Comparison of ENCODE assay signal across 9 mouse cellular contexts in the genomic region with DNA sequence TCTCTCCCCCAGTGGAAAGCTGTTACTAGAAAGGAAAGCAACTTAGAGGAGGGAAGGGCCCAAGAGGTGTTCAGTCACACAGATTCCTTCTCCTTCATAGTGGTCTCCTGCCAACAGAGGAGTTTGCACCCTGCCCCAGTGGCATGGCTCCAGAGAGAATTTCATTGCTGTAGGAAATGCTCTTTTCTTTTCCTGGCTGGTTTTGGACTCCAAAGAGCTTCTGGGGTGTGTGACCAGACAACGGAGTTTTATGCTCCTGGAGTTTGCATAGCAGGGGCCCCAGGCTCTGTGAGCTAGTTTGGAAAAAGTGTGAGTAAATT. TPM values are rescaled to one million over a fixed set of nuclear protein-coding genes. Genes with fewer than 3 reads are reported as not detected.
A peak's percentile ranks its signal among the peaks of the same experiment; 100 is the strongest.
DNase-seq lines count a peak whose midpoint lies in the region; ATAC-seq and TF ChIP-seq lines count a peak whose summit lies in the region.
"Had no signal": no experiment of that assay in that cellular context is flagged by ENCODE, and none has a peak within 500 bp of the region (broad histone marks: within the 10 kb centered on the region; RNA-seq: fewer than 3 reads in every experiment).

No protein-coding gene starts in this region.

- H3K27ac ChIP-seq in ES-E14 (ENCODE audit: insufficient read depth, low read depth, low read length, poor library complexity, severe bottlenecking), result no peak overlapping the region; the same call in 1 of the 2 replicates
- peak overlapping the region; percentile 66 for H3K27ac ChIP-seq in kidney, embryonic 16.5 days (ENCODE audit: low read length)
- H3K27ac ChIP-seq in midbrain, embryonic 13.5 days, result no peak overlapping the region
- H3K27ac ChIP-seq in thymus, adult 2 months (ENCODE audit: control insufficient read depth, insufficient read depth, low read length), result no peak overlapping the region

- TF ChIP-seq POLR2A in thymus, adult 2 months (IDR thresholded peaks at IDR 0.05; ENCODE audit: control insufficient read depth, extremely low read depth, insufficient read depth, low read length, poor library complexity), result no peak

- H3K4me3 ChIP-seq in ES-E14 (ENCODE audit: insufficient read depth in 1 of 2, low read depth in 1 of 2, low read length in 2 of 2, poor library complexity in 1 of 2, severe bottlenecking in 1 of 2), result peak overlapping the region; percentile 78 to 97
- H3K4me3 ChIP-seq in kidney, embryonic 16.5 days (ENCODE audit: low read length), result peak overlapping the region; percentile 74
- peak overlapping the region; percentile 86 for H3K4me3 ChIP-seq in midbrain, embryonic 13.5 days (replicated peaks)
- H3K4me3 ChIP-seq in thymus, adult 2 months (ENCODE audit: control insufficient read depth, insufficient read depth, low read length), result no peak overlapping the region

- H3K36me3 ChIP-seq in ES-E14 (ENCODE audit: control insufficient read depth, insufficient read depth, low read length, poor library complexity, severe bottlenecking), result no peaks in the 10 kb centered on the region
- no peaks in the 10 kb centered on the region for H3K36me3 ChIP-seq in kidney, embryonic 16.5 days (ENCODE audit: insufficient read depth, low read length)
- no peaks in the 10 kb centered on the region for H3K36me3 ChIP-seq in midbrain, embryonic 13.5 days
- H3K36me3 ChIP-seq in thymus, adult 2 months (ENCODE audit: control insufficient read depth, insufficient read depth, low read length), result no peaks in the 10 kb centered on the region

- no peak for DNase-seq in frontal cortex, adult 2 months (ENCODE audit: extremely low spot score in 1 of 2, low spot score in 1 of 2)
- DNase-seq in ES-E14 (ENCODE audit: low read depth, low spot score), result no peak
- DNase-seq in gastrocnemius, postnatal 25 days, result peak; percentile 5
- no peak for DNase-seq in spleen, adult 18-20 months
- no peak for DNase-seq in thymus, adult 2 months

- ATAC-seq in frontal cortex, adult (ENCODE audit: low TSS enrichment), result peak; percentile 2; the same call in 1 of the 2 replicates
- no peak; the same call in 1 of the 2 replicates for ATAC-seq in kidney, embryonic 16.5 days (ENCODE audit: low FRiP score, low TSS enrichment)
- no peak for ATAC-seq in midbrain, embryonic 13.5 days

- H3K27me3 ChIP-seq in kidney, embryonic 16.5 days (ENCODE audit: insufficient read depth, low read length), result no peaks in the 10 kb centered on the region; the same call in 1 of the 2 replicates
- H3K27me3 ChIP-seq in midbrain, embryonic 13.5 days, result peaks cover 25% of the 10 kb centered on the region
- H3K27me3 ChIP-seq in thymus, adult 2 months (ENCODE audit: control insufficient read depth, insufficient read depth, low read length), result peaks cover 10% of the 10 kb centered on the region; the same call in 1 of the 2 replicates

- peaks cover 3 to 21% of the 10 kb centered on the region in 2 experiments; a peak in 3 of 4 replicates for H3K4me1 ChIP-seq in ES-E14 (ENCODE audit: control insufficient read depth in 2 of 2, insufficient read depth in 2 of 2, low read length in 2 of 2, poor library complexity in 1 of 2)
- H3K4me1 ChIP-seq in kidney, embryonic 16.5 days (ENCODE audit: insufficient read depth, low read length), result peaks cover 16% of the 10 kb centered on the region
- H3K4me1 ChIP-seq in midbrain, embryonic 13.5 days (replicated peaks), result peaks cover 9% of the 10 kb centered on the region; the same call in 1 of the 2 replicates
- H3K4me1 ChIP-seq in thymus, adult 2 months (replicated peaks; ENCODE audit: control insufficient read depth, insufficient read depth, low read length), result peaks cover 3% of the 10 kb centered on the region; the same call in 1 of the 2 replicates

- in situ Hi-C loops in ES-E14 (cut with MboI; ENCODE audit: low sequenced_read_pairs in 2 of 2, unreplicated experiment in 2 of 2), result no loop called here

- H3K4me2 ChIP-seq in kidney, embryonic 16.5 days (replicated peaks; ENCODE audit: low read depth, low read length), result peak overlapping the region; percentile 76
- peak overlapping the region; percentile 85 for H3K4me2 ChIP-seq in midbrain, embryonic 13.5 days (replicated peaks)

- WGBS in kidney, embryonic 16.5 days, result 5% methylated on average over 1 of the region's 1 CpGs
- 0% methylated on average over 1 of the region's 1 CpGs for WGBS in midbrain, embryonic 13.5 days
- 31% methylated on average over 1 of the region's 1 CpGs for WGBS in thymus, adult 2 months

- TF ChIP-seq CTCF in thymus, adult 2 months (IDR thresholded peaks at IDR 0.05; ENCODE audit: borderline replicate concordance, control insufficient read depth, extremely low read depth, insufficient read depth, low read length, poor library complexity), result no peak

- no peaks in the 10 kb centered on the region for H3K9me3 ChIP-seq in ES-E14 (ENCODE audit: control insufficient read depth, insufficient read depth, low read depth, low read length)
- H3K9me3 ChIP-seq in kidney, embryonic 16.5 days (ENCODE audit: low read length), result no peaks in the 10 kb centered on the region
- no peaks in the 10 kb centered on the region for H3K9me3 ChIP-seq in midbrain, embryonic 13.5 days

- peak overlapping the region; percentile 89; the same call in 1 of the 2 replicates for H3K9ac ChIP-seq in ES-E14 (ENCODE audit: insufficient read depth, low read depth, low read length, poor library complexity, severe bottlenecking)
- H3K9ac ChIP-seq in kidney, embryonic 16.5 days (replicated peaks; ENCODE audit: low read length), result peak overlapping the region; percentile 81
- H3K9ac ChIP-seq in midbrain, embryonic 13.5 days (replicated peaks), result peak overlapping the region; percentile 80; the same call in 1 of the 2 replicates

TF ChIP-seq in ES-E14, 5 proteins besides CTCF, POLR2A, EP300 and RAD21:
- TF ChIP-seq MAFK (IDR thresholded peaks at IDR 0.05; ENCODE audit: insufficient read depth, low read depth, low read length) (no peak), CHD2 (IDR thresholded peaks at IDR 0.05; ENCODE audit: low read depth, low read length) (no peak), ZNF384 (IDR thresholded peaks at IDR 0.05; ENCODE audit: low read depth, low read length) (no peak), ZC3H11A (IDR thresholded peaks at IDR 0.05; ENCODE audit: borderline replicate concordance, low read depth, low read length) (no peak), HCFC1 (IDR thresholded peaks at IDR 0.05; ENCODE audit: borderline replicate concordance, insufficient read depth, low read length) (no peak)

RNA-seq across cellular contexts. Expression of a gene that starts 0.7 kb away (rescaled TPM):
- 4.5 and 5.1 TPM in 2 replicates for polyA plus RNA-seq in frontal cortex, adult 2 months (2012; rRNA removed)
- total RNA-seq in ES-E14 (2012; rRNA removed), result 20.1 and 32.6 TPM in 2 replicates
- total RNA-seq in gastrocnemius, postnatal 25 days (2021), result 1 to 10 TPM; 1.5 to 2.2 TPM
- 4.9 and 6.9 TPM in 2 replicates for polyA plus RNA-seq in kidney, embryonic 16.5 days (2015; fragmentation: Nextera tagmentation; extraction: Ambion mirVana)
- polyA plus RNA-seq in midbrain, embryonic 13.5 days (2015; fragmentation: Nextera tagmentation; extraction: Ambion mirVana), result 3.1 and 3.3 TPM in 2 replicates
- 1.1 and 1.2 TPM in 2 replicates for polyA plus RNA-seq in thymus, adult 2 months (2012; rRNA removed)
- total RNA-seq: MEL had no signal
